Mouse (Mus musculus): Measurements from ENCODE around the gene Col23a1.

The Col23a1 gene

DNA sequence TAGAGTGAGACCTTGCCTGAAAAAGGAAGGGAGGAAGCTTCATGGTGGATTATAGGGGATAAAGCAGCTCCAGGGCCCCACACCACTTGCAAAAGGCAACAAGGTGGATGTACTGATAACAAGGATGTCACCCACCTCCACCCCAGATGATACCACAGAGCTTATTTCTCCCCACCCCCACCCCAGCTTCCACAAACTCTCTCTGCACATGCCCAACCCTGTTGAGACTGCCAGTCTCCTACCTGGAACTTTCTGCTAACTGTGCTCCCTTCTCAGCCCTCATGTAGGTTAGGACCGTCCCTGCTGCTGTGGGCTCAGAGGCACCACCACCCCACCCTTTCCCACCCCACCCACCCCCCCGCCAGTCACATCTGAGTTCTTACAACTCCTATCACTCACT is 154.1 kb downstream of the Col23a1 start:
- no peak for DNase-seq

GRCm38 (mm10) chr11:51444649-51445048 is 154.9 kb downstream of the Col23a1 start:
- DNase-seq, result no peak

DNA sequence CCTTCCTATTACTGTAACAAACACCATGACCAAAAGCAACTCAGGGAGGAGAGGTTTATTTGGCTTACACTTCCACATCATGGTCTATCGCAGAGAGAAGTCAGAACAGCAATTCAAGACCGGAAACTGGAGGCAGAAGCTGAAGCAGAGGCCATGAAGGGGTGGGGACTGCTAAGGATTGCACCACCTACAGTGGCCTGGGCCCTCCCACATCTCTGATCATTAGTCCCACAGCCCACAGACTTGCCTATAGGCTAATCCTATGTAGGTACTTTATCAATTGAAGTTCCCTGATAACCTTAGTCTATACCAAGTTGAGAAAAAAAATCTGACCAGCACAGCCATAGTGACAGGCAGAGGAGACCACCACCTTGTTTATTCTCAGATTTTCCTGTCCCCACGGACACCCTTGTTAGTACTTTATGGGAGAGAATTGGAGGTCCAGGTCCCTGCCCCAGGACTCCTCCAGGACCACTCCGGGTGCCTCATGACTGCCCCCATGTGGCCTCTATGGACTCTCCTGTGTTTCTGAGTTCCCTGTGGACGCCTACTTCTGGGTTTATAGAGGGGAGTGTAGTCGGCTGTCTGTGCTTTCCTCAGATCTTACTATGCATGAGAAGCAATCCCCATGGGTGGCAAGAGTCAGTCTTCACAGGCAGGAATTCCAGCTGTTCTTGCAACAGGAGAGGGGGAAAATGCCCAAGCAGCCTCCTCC is 157.1 kb downstream of the Col23a1 start:
- peak; percentile 56 for DNase-seq

DNA sequence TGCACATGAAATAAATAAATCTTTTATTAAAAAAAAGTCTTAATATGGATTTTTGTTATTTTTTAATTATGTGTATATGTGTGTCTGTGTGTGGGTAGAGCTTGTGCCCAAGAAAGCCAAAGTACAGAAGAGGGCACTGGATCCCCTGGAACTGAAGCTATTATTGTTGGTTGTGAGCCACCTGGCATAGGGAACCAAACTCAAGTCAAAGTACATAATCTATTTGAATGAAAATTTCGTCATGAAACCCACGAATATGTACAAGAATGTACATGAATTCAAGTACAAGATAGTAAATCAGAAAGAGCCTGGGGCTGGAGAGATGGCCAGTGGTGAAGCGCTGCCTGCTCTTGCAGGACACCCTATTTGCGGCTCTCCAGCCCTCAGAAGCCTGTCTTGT is 158.5 kb downstream of the Col23a1 start:
- DNase-seq, result no peak

GRCm38 (mm10) chr11:51448680-51449079 is 159.0 kb downstream of the Col23a1 start:
- no peak for DNase-seq

DNA sequence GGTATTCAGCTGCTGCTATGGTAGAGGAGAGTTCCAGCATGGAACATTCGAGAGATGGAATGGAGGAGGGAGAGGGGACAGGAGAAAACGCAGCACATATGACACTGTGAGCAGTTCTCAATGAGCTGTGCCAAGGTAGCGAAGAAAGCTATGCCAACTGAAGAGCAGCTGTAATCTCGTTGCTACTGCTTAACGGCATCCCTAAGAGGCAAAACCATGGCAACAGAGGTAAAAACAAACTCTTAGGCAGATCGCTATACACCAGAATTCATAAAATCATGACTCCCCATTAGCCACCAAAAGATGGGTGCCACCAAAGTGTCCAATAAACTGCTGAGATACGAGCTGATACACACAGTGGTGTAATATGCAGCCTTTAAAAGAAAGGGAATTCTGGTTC is 160.2 kb downstream of the Col23a1 start:
- DNase-seq, result no peak

DNA sequence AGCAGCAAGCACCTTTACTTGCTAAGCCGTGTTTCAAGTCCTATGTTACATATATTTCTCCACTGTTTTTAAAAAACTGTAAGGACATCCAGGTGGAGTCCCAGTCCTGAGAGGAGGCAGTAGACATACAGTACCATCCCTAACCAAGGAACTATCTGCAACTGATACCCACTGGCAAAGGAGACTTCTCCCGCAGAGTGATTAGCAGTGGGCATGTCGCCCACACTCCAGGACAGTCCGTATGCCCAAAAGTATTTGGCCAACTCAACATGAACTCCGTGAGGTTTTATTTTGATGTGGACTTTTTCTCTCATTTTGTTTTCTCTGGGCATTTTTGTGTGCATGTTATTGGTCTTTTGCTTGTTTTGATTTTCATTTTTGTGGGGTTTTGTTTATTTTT is 161.6 kb downstream of the Col23a1 start:
- no peak for DNase-seq

GRCm38 (mm10) chr11:51451925-51452324 is 162.2 kb downstream of the Col23a1 start:
- DNase-seq, result no peak

GRCm38 (mm10) chr11:51453742-51454141 is 164.0 kb downstream of the Col23a1 start:
- DNase-seq, result no peak

DNA sequence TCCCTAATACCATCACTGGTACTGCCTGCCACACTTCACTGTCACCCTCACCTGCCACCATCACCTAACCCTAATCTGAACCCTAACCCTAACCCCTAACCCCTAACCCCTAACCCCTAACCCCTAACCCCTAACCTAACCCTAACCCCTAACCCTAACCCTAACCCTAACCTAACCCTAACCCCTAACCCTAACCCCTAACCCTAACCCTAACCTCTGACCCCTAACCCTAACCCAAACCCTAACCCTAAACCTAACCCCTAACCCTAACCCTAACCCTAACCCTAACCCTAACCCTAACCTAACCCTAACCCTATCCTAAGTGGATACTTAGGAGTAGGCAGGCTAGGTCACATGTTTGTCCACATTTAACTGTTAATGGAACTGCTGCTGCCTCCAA is 165.8 kb downstream of the Col23a1 start:
- no peak for DNase-seq

DNA sequence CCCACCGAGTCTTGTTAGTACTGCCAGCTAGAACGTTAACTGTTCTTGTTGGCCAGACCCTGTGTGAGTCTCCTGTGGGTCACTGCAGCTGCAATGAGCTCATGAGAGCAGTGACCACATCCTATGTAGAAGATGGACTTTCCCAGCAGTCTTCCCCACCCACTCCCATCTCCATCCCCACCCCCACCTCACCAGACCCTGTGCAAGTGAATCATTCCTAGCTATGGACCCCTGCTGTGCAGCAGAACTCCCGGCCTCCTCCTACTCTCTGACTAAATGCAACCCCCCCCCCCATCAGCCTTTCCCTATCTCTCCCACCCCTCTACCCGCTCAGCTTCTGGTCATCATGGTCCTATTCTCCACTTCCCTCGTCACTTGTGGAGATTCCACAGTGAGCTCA is 167.9 kb downstream of the Col23a1 start:
- no peak for DNase-seq

- DNase-seq, result peak; percentile 26
Measured at GRCm38 (mm10) chr11:51458649-51459048, 168.9 kb downstream of the Col23a1 start.

- no peak for DNase-seq
Measured at GRCm38 (mm10) chr11:51459569-51460043, 169.9 kb downstream of the Col23a1 start.

GRCm38 (mm10) chr11:51468737-51469136 is 179.0 kb downstream of the Col23a1 start:
- DNase-seq, result no peak

DNA sequence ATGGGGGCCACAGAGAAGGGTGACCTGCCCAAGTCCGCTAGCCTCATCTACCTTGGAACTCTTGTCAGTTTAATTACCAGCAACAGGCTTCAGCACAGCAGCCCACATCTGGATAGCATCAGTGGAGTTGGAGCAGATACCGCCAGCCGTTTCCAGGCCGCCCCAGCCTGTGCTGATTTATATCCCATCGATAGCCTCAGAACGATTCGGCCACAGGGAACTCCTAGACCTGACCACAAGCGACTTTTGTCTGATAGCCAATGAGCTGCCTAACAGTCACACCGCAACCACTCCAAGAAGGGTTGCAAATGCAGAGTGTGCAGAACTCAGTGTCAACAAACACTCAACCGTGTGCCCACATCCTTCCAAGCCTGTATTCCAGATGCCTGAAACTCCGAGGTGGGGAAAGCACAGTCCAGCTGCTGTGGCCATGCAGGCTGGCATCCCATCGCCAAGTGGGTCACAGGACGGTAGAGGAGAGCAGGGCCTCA is 179.7 kb downstream of the Col23a1 start:
- DNase-seq, result no peak

DNA sequence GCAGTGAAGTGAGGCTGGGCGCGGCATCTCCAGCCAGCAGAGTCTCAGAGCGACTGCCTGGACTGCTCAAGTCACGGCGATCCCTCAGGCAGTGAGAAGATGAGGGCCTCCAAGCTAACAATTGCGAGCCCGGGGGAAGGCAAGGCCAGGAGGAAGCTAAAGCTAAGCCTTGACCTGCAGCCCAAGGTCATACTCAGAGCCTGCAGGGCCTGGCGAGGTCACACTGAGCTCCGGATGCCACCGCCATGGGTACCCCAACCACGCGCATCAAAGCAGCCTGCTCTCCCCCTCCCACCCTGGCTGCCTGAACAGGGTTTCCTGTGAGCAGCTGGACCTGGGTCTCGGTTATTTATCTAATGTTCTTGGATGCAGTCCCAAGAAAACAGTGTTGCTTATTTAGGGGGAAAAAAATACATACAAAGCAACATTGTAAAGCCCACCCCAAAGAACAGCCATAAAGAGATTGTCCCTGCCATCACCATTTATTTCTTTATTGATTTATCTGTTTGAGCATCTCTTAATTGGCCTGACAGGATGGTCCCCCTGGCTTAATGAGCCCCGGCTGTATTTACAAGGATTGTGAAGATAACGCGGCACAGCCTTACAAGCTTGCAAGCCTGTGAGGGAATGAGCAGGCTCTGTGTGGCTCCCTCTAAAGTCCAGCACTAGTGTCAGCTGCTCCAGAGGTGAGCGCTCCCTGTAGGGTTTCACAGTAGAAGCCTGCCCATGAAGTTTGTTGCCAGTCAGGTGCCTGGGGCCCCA is 180.8 kb downstream of the Col23a1 start:
- DNase-seq, result no peak

GRCm38 (mm10) chr11:51473686-51474085 is 184.0 kb downstream of the Col23a1 start:
- no peak for DNase-seq

DNA sequence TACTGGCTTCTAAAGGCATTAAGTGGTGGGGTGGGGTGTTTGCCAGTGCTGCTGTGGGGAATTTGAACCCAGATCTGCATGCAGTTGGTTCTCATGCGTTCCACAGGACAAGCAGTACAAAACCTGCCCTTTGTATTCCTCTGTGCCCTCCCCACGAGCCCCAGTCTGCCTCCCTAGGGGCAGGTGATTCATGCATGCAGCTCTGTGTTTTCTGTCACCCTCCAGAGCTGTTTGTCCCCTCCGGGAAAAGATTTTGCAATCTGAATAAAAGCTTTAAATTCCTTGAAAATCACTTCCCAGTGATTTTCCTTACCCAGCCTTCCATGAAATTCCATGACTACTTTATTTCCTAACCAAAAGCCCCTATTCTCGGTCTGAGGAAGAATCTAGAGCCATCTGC is 186.8 kb downstream of the Col23a1 start:
- no peak for DNase-seq

- DNase-seq, result no peak
Measured at GRCm38 (mm10) chr11:51477571-51477970, 187.9 kb downstream of the Col23a1 start.

GRCm38 (mm10) chr11:51482251-51482650 is 192.5 kb downstream of the Col23a1 start:
- no peak for DNase-seq

DNA sequence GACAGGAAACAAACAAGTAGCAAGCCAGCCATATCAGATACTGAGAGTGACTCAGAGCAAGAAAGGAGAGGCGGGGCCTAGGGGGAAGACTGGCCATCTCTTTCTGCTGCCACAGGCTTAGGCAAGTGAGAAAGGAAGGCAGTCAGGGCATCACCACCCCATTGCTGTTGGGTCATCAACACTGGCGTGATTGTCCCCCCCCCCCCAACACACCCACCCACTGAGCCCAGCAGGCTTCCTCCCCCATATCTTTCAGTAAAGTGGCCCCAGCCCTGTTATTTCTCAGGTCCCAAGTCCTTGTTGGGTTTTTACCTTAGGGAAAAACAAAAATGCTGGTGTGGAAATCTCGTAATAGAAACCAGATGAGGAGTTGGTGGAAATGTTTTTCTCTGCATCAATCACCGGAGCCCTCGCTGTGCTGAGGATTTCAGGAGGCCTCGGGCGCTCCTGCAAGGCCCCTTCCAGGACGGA is 195.4 kb downstream of the Col23a1 start:
- no peak for DNase-seq

GRCm38 (mm10) chr11:51485775-51486464 is 196.2 kb downstream of the Col23a1 start:
- no peak for DNase-seq

GRCm38 (mm10) chr11:51488813-51489212 is 199.1 kb downstream of the Col23a1 start:
- no peak for DNase-seq
